Mouse (Mus musculus) embryonic facial prominence, embryonic 11.5 days (tissue): ENCODE results near the gene Clpsl2. TPM values are rescaled to one million over a fixed set of nuclear protein-coding genes. Genes with fewer than 3 reads are reported as not detected.
"Not testable (repeated sequence)": the region's sequence is repeated elsewhere in the genome, so short reads cannot be mapped to it uniquely, and the experiment has no call there.

Source experiments
- ATAC-seq: fragments of 200-750 bp; cut with Nextera tagmentation; replicated peaks from 2 replicates; pipeline ENCODE4 v1.8.0; 2017; ENCODE audit warnings: low read depth; ENCODE audit not compliant: insufficient number of reproducible peaks, low FRiP score, low TSS enrichment
- DNase-seq: peaks from one replicate; pipeline ENCODE4 v3.0.0-alpha.2; 2015; ENCODE audit warnings: low spot score
- H3K27ac ChIP-seq: fragments of 300-500 bp; sonication (generic); replicated peaks from 2 replicates; pipeline ENCODE4 v1.5.1; 2014; ENCODE audit warnings: mild to moderate bottlenecking, low read depth, low read length, control low read depth
- H3K27me3 ChIP-seq: fragments of 300-500 bp; sonication (generic); 2 replicates; pipeline ENCODE4 v1.6.1; 2014; ENCODE audit warnings: mild to moderate bottlenecking, low read length, moderate library complexity, mixed read lengths; ENCODE audit not compliant: control insufficient read depth, insufficient read depth
- H3K36me3 ChIP-seq: fragments of 300-500 bp; sonication (generic); replicated peaks from 2 replicates; pipeline ENCODE4 v1.6.1; 2014; ENCODE audit warnings: low read depth, mild to moderate bottlenecking, low read length, moderate library complexity, mixed read lengths; ENCODE audit not compliant: control insufficient read depth, insufficient read depth
- H3K4me1 ChIP-seq: fragments of 300-500 bp; sonication (generic); 2 replicates; pipeline ENCODE4 v1.6.1; 2014; ENCODE audit warnings: low read length, mixed read lengths; ENCODE audit not compliant: control insufficient read depth, insufficient read depth
- H3K4me2 ChIP-seq: fragments of 300-500 bp; sonication (generic); 2 replicates; pipeline ENCODE4 v1.6.1; 2014; ENCODE audit warnings: low read depth, mild to moderate bottlenecking, control low read depth, low read length, moderate library complexity
- H3K4me3 ChIP-seq: fragments of 300-500 bp; sonication (generic); 2 replicates; pipeline ENCODE4 v1.5.1; 2014; ENCODE audit warnings: low read depth, low read length, control low read depth
- H3K9ac ChIP-seq: fragments of 300-500 bp; sonication (generic); replicated peaks from 2 replicates; pipeline ENCODE4 v1.6.1; 2014; ENCODE audit warnings: mild to moderate bottlenecking, control low read depth, low read length
- H3K9me3 ChIP-seq: fragments of 300-500 bp; sonication (generic); replicated peaks from 2 replicates; pipeline ENCODE4 v1.6.1; 2016; ENCODE audit warnings: mild to moderate bottlenecking, low read length, inconsistent platforms, mixed read lengths; ENCODE audit not compliant: control insufficient read depth
- WGBS: fragments of 180-500 bp; shearing (Covaris S2); extraction: QIAGEN DNeasy Blood & Tissue Kit; methylation state at CpG from one replicate; pipeline ENCODE4 v1.1.7; 2014; 5-methylcytosine and 5-hydroxymethylcytosine counted together
- polyA plus RNA-seq: library from polyadenylated mRNA; unstranded; fragments of >200 nt; fragmentation: Nextera tagmentation; extraction: Ambion mirVana; gene quantifications from 2 replicates; pipeline ENCODE4 v1.2.1, GENCODE M21; 2014

Clpsl2 gene
- polyA plus RNA-seq, 1 experiment from 2014 or later = not detected

DNA sequence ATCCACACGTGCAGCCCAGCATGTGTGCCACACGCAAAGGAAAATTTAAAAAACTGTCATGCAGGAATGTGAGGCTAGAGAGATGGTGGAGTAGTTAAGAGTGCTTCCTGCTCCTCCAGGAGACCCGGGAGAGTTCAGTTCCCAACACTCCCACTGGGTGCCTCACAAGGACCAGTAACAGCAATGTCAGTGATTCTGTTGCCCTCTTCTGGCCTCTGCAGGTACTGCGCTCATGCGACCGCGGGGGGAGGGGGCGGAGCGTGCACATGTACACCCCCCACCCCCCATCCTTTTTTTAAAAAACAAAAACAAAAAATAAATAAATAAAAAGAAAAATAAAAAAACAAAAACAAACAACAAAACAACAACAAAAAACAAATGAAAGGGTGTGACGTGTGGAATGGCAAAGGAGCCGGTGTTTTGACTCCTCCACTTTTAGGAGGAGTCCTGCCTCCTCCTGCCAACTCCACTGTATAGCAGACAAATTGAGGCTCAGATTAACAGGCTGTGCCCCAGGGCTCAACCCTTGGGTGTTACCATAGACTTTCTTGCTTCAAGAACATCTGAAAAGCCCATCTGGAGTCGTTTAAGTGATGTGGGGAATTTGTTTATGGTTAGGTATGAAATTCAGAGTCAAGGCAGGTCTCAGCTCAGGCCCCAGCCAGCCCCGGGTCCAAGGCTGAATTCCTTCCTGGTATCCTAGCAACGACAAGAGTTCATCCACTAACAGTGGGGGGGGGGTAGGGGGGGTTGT lies 4.0 kb downstream of the Clpsl2 start:
- no peak overlapping the region for H3K27ac ChIP-seq

DNA sequence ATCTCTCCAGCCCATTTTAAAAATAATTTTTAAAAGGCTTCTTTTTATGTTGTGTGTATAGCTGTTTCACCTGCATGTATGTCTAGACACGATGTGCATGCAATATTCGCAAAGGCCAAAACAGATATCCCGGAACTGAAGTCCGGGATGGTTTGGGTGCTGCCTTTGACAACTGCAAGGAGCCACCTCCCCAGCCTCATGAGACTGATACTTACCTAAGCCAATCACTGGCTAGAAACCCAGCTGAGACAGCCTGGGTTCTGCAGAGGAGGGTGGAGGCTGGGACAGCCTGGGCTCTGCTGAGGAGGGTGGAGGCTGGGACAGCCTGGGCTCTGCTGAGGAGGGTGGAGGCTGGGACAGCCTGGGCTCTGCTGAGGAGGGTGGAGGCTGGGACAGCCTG lies 4.8 kb downstream of the Clpsl2 start:
- H3K36me3 ChIP-seq, H3K9ac ChIP-seq, H3K4me1 ChIP-seq, ATAC-seq, H3K4me3 ChIP-seq, DNase-seq, H3K4me2 ChIP-seq, H3K27me3 ChIP-seq, H3K9me3 ChIP-seq: not testable (repeated sequence)
- WGBS = 93% methylated on average over 4 of the region's 4 CpGs
- 0 out of 2 replicates have a peak overlapping the region, but pooled peaks have one; percentile 21 for H3K27ac ChIP-seq

More for the DNA sequence above, 4.0 kb downstream of the Clpsl2 start:
- H3K27me3 ChIP-seq = no peaks in the 10 kb centered on the region
- H3K4me3 ChIP-seq = no peak overlapping the region
- H3K4me2 ChIP-seq = no peak overlapping the region
- no peaks in the 10 kb centered on the region; the same call in 1 of the 2 replicates for H3K4me1 ChIP-seq
- peak; percentile 95 for DNase-seq
- no peaks in the 10 kb centered on the region for H3K9me3 ChIP-seq
- H3K9ac ChIP-seq = no peak overlapping the region
- peak; percentile 75 for ATAC-seq
- H3K36me3 ChIP-seq = no peaks in the 10 kb centered on the region
- WGBS = 5% methylated on average over 14 of the region's 14 CpGs

DNA sequence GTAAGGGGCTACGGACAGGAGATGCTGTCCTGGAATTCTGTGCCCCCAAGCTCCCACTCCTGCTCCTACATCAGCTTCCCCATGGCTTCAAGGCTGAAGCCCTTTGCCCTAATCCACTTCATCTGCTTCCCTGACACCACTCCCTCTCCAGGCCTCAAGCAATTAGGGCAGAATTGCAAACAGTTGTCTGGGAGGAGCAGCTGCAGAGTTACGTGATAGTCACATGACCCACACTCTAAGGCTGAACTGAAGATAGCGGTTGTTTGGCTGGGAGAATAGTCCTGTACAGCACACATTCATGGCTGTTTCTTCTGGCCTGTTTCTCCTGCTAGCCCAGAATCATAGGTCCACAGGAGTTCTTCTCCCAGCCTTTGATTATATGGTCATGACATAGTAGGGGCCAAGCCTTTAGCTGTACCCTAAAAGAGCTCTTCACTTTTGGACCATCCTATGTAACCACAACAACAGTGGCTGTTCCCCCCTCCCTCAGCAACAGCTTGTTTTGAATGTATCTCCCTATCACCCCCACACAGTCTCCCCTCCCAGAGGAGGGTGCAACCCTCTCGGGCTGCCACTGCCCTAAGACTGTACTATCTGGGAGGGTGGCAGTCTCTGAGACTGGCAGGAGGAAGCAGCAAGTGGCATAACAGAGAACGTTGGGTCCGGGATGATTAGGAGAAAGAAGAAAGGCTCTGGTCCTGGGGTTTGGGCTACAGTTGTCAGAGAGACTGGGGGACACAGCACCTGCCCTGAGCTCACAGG lies 7.6 kb downstream of the Clpsl2 start:
- ATAC-seq = no peak
- Histone ChIP-seq H3K9ac (no peak overlapping the region), H3K4me3 (no peak overlapping the region), H3K4me1 (no peaks in the 10 kb centered on the region; the same call in 1 of the 2 replicates), H3K27me3 (no peaks in the 10 kb centered on the region), H3K27ac (no peak overlapping the region), H3K36me3 (no peaks in the 10 kb centered on the region), H3K4me2 (no peak overlapping the region), H3K9me3 (no peaks in the 10 kb centered on the region)
- WGBS = 46% methylated on average over 6 of the region's 6 CpGs
- DNase-seq = peak; percentile 81

DNA sequence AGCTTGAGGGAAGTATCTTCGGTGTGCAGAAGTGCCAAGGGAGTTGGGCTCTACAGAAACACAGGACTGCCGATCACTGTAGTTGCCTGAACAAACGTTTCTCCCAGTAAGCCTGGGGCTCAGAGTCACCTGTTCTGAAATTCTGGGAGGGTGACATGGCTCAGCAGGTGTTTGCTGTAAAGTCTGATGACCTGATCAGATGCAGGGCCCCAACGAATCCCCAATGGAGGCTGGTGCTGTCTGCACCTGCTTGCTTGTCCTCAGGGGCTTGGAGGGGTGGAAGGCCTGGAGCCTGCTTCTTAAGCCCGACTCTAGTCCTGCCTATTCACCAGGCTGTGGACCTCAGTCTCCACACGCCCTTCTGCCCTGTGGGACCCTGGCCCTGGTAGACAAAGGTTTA lies 8.6 kb downstream of the Clpsl2 start:
- WGBS = 72% methylated on average over 6 of the region's 6 CpGs
- Histone ChIP-seq H3K9ac (no peak overlapping the region), H3K4me2 (no peak overlapping the region), H3K9me3 (no peaks in the 10 kb centered on the region), H3K27ac (no peak overlapping the region), H3K4me3 (no peak overlapping the region), H3K36me3 (no peaks in the 10 kb centered on the region), H3K4me1 (no peaks in the 10 kb centered on the region; the same call in 1 of the 2 replicates), H3K27me3 (no peaks in the 10 kb centered on the region)
- ATAC-seq (no peak), DNase-seq (no peak)

DNA sequence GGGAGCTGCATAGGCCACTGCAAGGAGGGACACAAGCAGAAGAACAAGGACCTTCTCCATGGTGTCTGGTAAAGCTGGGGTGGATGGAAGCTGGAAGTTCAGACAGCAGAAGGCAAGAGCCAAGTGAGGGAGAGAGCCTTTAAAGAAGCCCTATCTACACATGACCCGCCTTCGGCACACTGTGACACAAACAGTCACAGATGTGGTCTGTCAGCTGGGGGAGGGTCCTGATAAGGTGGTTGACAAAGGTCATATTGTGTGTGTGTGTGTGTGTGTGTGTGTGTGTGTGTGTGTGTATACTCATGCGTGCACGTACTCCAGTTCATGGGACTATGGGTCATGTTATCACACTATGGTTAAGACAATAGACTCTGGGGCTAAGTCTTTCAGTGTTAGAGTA lies 11.4 kb downstream of the Clpsl2 start, which contains the start of gene Clps:
Gene Clps (minus strand): TSS at position 169 of the 400 bp plus-strand sequence.
- no peaks in the 10 kb centered on the region for H3K36me3 ChIP-seq
- DNase-seq = no peak
- WGBS = 82% methylated on average over 4 of the region's 4 CpGs

DNA sequence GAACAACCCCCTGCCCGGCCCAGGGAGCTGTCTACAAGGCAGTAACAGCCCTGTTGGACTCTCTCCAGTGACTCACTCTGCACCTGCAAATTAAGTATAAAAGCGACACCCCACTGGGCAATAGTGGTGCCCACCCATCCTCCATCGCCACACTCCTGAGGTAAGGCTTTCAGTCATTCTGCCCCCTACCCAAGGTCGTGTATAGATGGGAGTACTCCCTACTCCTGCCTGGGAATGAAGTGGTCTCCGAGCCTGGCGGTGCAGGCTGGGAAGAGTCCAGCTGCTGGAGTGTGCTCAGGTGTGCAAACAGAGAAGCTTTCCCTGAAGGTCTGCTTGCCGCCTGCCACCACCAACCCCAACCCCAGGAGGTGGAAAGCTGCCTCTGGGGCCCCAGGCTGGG lies 12.4 kb downstream of the Clpsl2 start:
- no peak overlapping the region for H3K4me2 ChIP-seq
- 55% methylated on average over 7 of the region's 7 CpGs for whole genome bisulfite sequencing
- no peak overlapping the region for H3K9ac ChIP-seq
- no peak overlapping the region for H3K4me3 ChIP-seq
- no peaks in the 10 kb centered on the region; the same call in 1 of the 2 replicates for H3K4me1 ChIP-seq
- no peak overlapping the region for H3K27ac ChIP-seq
- DNase-seq (no peak), ATAC-seq (no peak)
- H3K9me3 ChIP-seq = no peaks in the 10 kb centered on the region
- H3K36me3 ChIP-seq = no peaks in the 10 kb centered on the region
- no peaks in the 10 kb centered on the region for H3K27me3 ChIP-seq

More for the DNA sequence above, 11.4 kb downstream of the Clpsl2 start, which contains the start of gene Clps:
- H3K4me1 ChIP-seq = no peaks in the 10 kb centered on the region; the same call in 1 of the 2 replicates
- H3K9me3 ChIP-seq = no peaks in the 10 kb centered on the region
- no peak within 1 kb of the TSS for H3K4me3 ChIP-seq
- H3K27me3 ChIP-seq = no peaks in the 10 kb centered on the region
- no peak for ATAC-seq
- no peak within 1 kb of the TSS for H3K27ac ChIP-seq
- no peak within 1 kb of the TSS for H3K4me2 ChIP-seq
- H3K9ac ChIP-seq = no peak within 1 kb of the TSS

DNA sequence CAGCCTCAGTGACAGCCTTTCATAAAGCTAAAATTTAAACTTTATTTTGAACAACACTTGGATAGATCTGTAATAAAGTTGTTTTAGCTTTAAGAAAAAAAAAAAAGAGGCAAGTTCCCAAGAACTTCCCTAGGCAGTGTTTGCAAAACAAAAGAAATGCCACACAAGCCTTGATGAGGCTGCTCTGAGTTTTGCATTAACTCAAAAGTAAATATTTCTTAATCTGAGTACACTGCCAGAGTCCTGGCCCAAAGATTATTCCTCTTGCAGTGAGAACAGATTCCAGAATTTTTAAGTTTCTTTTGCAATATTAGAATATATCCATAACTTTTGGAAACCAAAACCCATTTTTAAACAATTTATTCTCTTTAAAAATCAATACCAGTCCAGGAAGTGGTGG lies 16.0 kb downstream of the Clpsl2 start:
- H3K9ac ChIP-seq = no peak overlapping the region
- ATAC-seq = no peak
- no peak overlapping the region for H3K27ac ChIP-seq
- H3K36me3 ChIP-seq = no peaks in the 10 kb centered on the region
- DNase-seq = no peak
- no peak overlapping the region for H3K4me2 ChIP-seq
- no peak overlapping the region for H3K4me3 ChIP-seq
- H3K4me1 ChIP-seq = no peaks in the 10 kb centered on the region
- no peaks in the 10 kb centered on the region for H3K9me3 ChIP-seq
- H3K27me3 ChIP-seq = no peaks in the 10 kb centered on the region

DNA sequence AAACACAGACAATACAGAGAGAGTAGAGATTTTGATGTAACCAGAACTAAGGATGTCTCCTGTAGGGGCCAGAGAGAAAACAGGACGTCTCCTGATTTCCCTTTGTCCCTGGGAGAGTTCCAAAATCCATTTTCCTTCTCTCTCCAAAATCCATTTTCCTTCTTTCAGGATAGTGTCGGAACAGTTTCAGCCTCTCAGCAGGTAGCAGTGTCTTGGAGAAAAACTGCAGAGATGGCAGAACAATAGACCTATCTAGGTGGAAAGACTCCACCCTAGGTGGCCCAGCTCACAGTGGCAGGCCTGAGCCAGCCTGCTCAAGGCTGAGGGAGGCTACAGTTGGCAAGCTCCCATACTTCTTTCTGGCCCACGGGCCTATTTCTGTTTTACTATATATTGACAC lies 18.3 kb downstream of the Clpsl2 start:
- WGBS = 42% methylated on average over 3 of the region's 3 CpGs
- H3K27me3 ChIP-seq = no peaks in the 10 kb centered on the region
- no peaks in the 10 kb centered on the region for H3K36me3 ChIP-seq
- ATAC-seq = no peak
- no peak overlapping the region for H3K4me2 ChIP-seq
- no peak overlapping the region for H3K4me3 ChIP-seq
- H3K9ac ChIP-seq = no peak overlapping the region
- no peaks in the 10 kb centered on the region for H3K9me3 ChIP-seq
- no peak overlapping the region for H3K27ac ChIP-seq
- no peaks in the 10 kb centered on the region for H3K4me1 ChIP-seq
- DNase-seq = no peak
